Mouse (Mus musculus) kidney, adult 2 months (tissue): Measurements from ENCODE around the gene Mobp. TPM values are rescaled to one million over a fixed set of nuclear protein-coding genes. Genes with fewer than 3 reads are reported as not detected.

Experiments used
- DNase-seq: peaks from one replicate; pipeline ENCODE4 v3.0.0; 2021
- H3K27ac ChIP-seq: fragments of 200-500 bp; 2 replicates; pipeline ENCODE4 v1.5.1; 2012; ENCODE audit warnings: low read depth, low read length, control low read depth, inconsistent platforms; ENCODE audit not compliant: insufficient read depth
- H3K27me3 ChIP-seq: fragments of 200-500 bp; replicated peaks from 2 replicates; pipeline ENCODE4 v1.6.1; 2012; ENCODE audit warnings: mild to moderate bottlenecking, moderate library complexity, low read length, inconsistent platforms; ENCODE audit not compliant: control insufficient read depth, insufficient read depth
- H3K36me3 ChIP-seq: fragments of 200-500 bp; 2 replicates; pipeline ENCODE4 v1.6.1; 2012; ENCODE audit warnings: mild to moderate bottlenecking, moderate library complexity, low read length, inconsistent platforms; ENCODE audit not compliant: control insufficient read depth, insufficient read depth
- H3K4me1 ChIP-seq: fragments of 200-500 bp; 2 replicates; pipeline ENCODE4 v1.6.1; 2011; ENCODE audit warnings: low read length; ENCODE audit not compliant: control insufficient read depth, insufficient read depth
- H3K4me3 ChIP-seq: fragments of 200-500 bp; 2 replicates; pipeline ENCODE4 v1.5.1; 2011; ENCODE audit warnings: mild to moderate bottlenecking, low read depth, low read length, control low read depth; ENCODE audit not compliant: insufficient read depth
- CTCF ChIP-seq: fragments of 200-500 bp; conservative IDR thresholded peaks from 2 replicates; pipeline ENCODE4 v1.5.1; 2011; ENCODE audit warnings: low read depth, mild to moderate bottlenecking, control low read depth, low read length, moderate library complexity, mixed read lengths; ENCODE audit not compliant: insufficient read depth, insufficient read length
- POLR2A ChIP-seq: fragments of 200-500 bp; IDR thresholded peaks from one replicate; pipeline ENCODE4 v1.6.1; 2011; ENCODE audit warnings: low read depth, low read length, control low read depth
- WGBS: fragments of 180-500 bp; shearing (Covaris S2); methylation state at CpG from one replicate; pipeline ENCODE4 v1.1.7; 2018; 5-methylcytosine and 5-hydroxymethylcytosine counted together
- polyA plus RNA-seq: library from polyadenylated mRNA; depleted of rRNA; stranded (reverse); fragments of >200 nt; gene quantifications from 2 replicates; pipeline ENCODE4 v1.2.3, GENCODE M21; 2012

Gene Mobp
- polyA plus RNA-seq, 1 experiment = not detected

DNA sequence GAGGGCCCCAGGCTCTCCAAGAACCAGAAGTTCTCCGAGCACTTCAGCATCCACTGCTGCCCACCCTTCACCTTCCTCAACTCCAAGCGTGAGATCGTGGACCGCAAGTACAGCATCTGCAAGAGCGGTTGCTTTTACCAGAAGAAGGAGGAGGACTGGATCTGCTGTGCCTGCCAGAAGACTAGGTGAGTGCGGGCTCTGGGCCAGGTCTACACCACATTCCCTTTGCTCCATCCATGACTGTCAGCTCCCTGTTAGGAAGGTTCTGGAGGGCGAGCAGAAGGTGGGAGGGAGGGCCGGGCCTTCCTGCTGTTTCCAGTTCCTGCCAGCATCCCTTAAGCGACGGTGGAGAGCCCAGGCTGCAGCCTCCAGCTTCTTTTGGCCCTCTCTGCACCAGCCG, 18.3 kb downstream of the Mobp start:
- no peak for TF ChIP-seq POLR2A
- no peak for TF ChIP-seq CTCF
- no peak overlapping the region for H3K4me3 ChIP-seq
- no peaks in the 10 kb centered on the region for H3K4me1 ChIP-seq
- DNase-seq = no peak
- 65% methylated on average over 11 of the region's 11 CpGs for WGBS
- no peak overlapping the region for H3K27ac ChIP-seq
- H3K27me3 ChIP-seq = no peaks in the 10 kb centered on the region; the same call in 1 of the 2 replicates
- no peaks in the 10 kb centered on the region for H3K36me3 ChIP-seq

- 39% methylated on average over 5 of the region's 5 CpGs for WGBS
- Histone ChIP-seq H3K36me3 (no peaks in the 10 kb centered on the region), H3K4me1 (no peaks in the 10 kb centered on the region), H3K27ac (no peak overlapping the region), H3K27me3 (no peaks in the 10 kb centered on the region; the same call in 1 of the 2 replicates), H3K4me3 (no peak overlapping the region)
- peak; percentile 49 for DNase-seq
- TF ChIP-seq POLR2A (no peak), CTCF (peak; percentile 64)
Observed at GRCm38 (mm10) chr9:120171295-120171694, 21.8 kb downstream of the Mobp start.

GRCm38 (mm10) chr9:120174436-120175137, 25.1 kb downstream of the Mobp start:
- H3K4me3 ChIP-seq = no peak overlapping the region
- H3K36me3 ChIP-seq = no peaks in the 10 kb centered on the region
- H3K27ac ChIP-seq = no peak overlapping the region
- H3K4me1 ChIP-seq = no peaks in the 10 kb centered on the region
- WGBS = 85% methylated on average over 18 of the region's 18 CpGs
- TF ChIP-seq CTCF = no peak
- TF ChIP-seq POLR2A = no peak
- DNase-seq = no peak
- no peaks in the 10 kb centered on the region for H3K27me3 ChIP-seq

- no peak overlapping the region for H3K27ac ChIP-seq
- no peaks in the 10 kb centered on the region for H3K27me3 ChIP-seq
- no peak overlapping the region for H3K4me3 ChIP-seq
- no peak for TF ChIP-seq POLR2A
- TF ChIP-seq CTCF = no peak
- no peak for DNase-seq
- no peaks in the 10 kb centered on the region for H3K36me3 ChIP-seq
- H3K4me1 ChIP-seq = no peaks in the 10 kb centered on the region
- WGBS = 78% methylated on average over 10 of the region's 10 CpGs
Observed at GRCm38 (mm10) chr9:120178813-120179212, 29.3 kb downstream of the Mobp start.

- WGBS = 22% methylated on average over 13 of the region's 13 CpGs
- TF ChIP-seq CTCF (peak; percentile 52), POLR2A (no peak)
- H3K27ac ChIP-seq = no peak overlapping the region
- DNase-seq = peak; percentile 18
- no peaks in the 10 kb centered on the region for H3K27me3 ChIP-seq
- no peaks in the 10 kb centered on the region for H3K4me1 ChIP-seq
- no peaks in the 10 kb centered on the region for H3K36me3 ChIP-seq
- no peak overlapping the region for H3K4me3 ChIP-seq
Observed at GRCm38 (mm10) chr9:120184499-120184898, 35.0 kb downstream of the Mobp start.

GRCm38 (mm10) chr9:120186856-120187255, 37.3 kb downstream of the Mobp start:
- no peak overlapping the region for H3K4me3 ChIP-seq
- WGBS = 82% methylated on average over 5 of the region's 5 CpGs
- H3K36me3 ChIP-seq = no peaks in the 10 kb centered on the region
- no peaks in the 10 kb centered on the region for H3K27me3 ChIP-seq
- no peak overlapping the region for H3K27ac ChIP-seq
- H3K4me1 ChIP-seq = no peaks in the 10 kb centered on the region
- no peak for DNase-seq
- TF ChIP-seq POLR2A (no peak), CTCF (peak; percentile 45)

GRCm38 (mm10) chr9:120190891-120191290, 41.4 kb downstream of the Mobp start:
- WGBS = 27% methylated on average over 13 of the region's 13 CpGs
- H3K4me1 ChIP-seq = no peaks in the 10 kb centered on the region
- no peak for DNase-seq
- no peaks in the 10 kb centered on the region for H3K27me3 ChIP-seq
- no peak overlapping the region for H3K27ac ChIP-seq
- H3K36me3 ChIP-seq = no peaks in the 10 kb centered on the region
- H3K4me3 ChIP-seq = peak overlapping the region; percentile 45
- no peak for TF ChIP-seq CTCF
- TF ChIP-seq POLR2A = no peak
